Mouse (Mus musculus) left cerebral cortex, postnatal 4 days (tissue): ENCODE measurements around the gene Ccdc92b. TPM values are rescaled to one million over a fixed set of nuclear protein-coding genes. Genes with fewer than 3 reads are reported as not detected.
A peak's percentile ranks its signal among the peaks of the same experiment; 100 is the strongest.

Experiments used
- DNase-seq: peaks from one replicate; pipeline ENCODE4 v3.0.0-alpha.2; 2022
- intact Hi-C: fragments of 180-260 bp; cut with DNase I; formaldehyde crosslinking; loops from one replicate; pipeline ENCODE4 v1.15.1; 2025
- total RNA-seq, 2 experiments: library from RNA; stranded (reverse); gene quantifications; 2 replicates each; pipeline ENCODE4 v1.2.3; 2021

Ccdc92b gene
- total RNA-seq, 2 experiments from 2014 or later, result 16.2 to 17.5 TPM

GRCm38 (mm10) chr11:74610545-74611176 lies 8.7 kb upstream of the Ccdc92b start, which contains the start of gene Rap1gap2:
TSS of gene Rap1gap2 (minus strand) at chr11:74610915.
- DNase-seq, result no peak

GRCm38 (mm10) chr11:74611437-74611836 lies 8.0 kb upstream of the Ccdc92b start:
- intact Hi-C loops, result no loop called here
- DNase-seq, result no peak

More at GRCm38 (mm10) chr11:74610545-74611176, 8.7 kb upstream of the Ccdc92b start, which contains the start of gene Rap1gap2:
- intact Hi-C loops, result no loop called here

- intact Hi-C loops, result no loop called here
- no peak for DNase-seq
Measured at GRCm38 (mm10) chr11:74613428-74613827, 6.0 kb upstream of the Ccdc92b start.

- intact Hi-C loops, result no loop called here
- DNase-seq, result no peak
Measured at GRCm38 (mm10) chr11:74615571-74615970, 3.8 kb upstream of the Ccdc92b start.

- DNase-seq, result peak; percentile 26
- intact Hi-C loops, result no loop called here
Measured at GRCm38 (mm10) chr11:74619956-74620300, 523 bp downstream of the Ccdc92b start.

- no peak for DNase-seq
- intact Hi-C loops, result no loop called here
Measured at GRCm38 (mm10) chr11:74621974-74622669, 2.7 kb downstream of the Ccdc92b start.

- intact Hi-C loops, result no loop called here
- peak; percentile 38 for DNase-seq
Measured at GRCm38 (mm10) chr11:74623693-74624092, 4.3 kb downstream of the Ccdc92b start.

- no peak for DNase-seq
- intact Hi-C loops, result no loop called here
Measured at GRCm38 (mm10) chr11:74625333-74625732, 5.9 kb downstream of the Ccdc92b start.

GRCm38 (mm10) chr11:74627481-74627880 lies 8.1 kb downstream of the Ccdc92b start:
- no peak for DNase-seq
- intact Hi-C loops, result no loop called here

GRCm38 (mm10) chr11:74631880-74632789 lies 12.7 kb downstream of the Ccdc92b start:
- intact Hi-C loops, result no loop called here
- DNase-seq, result no peak

GRCm38 (mm10) chr11:74634490-74635275 lies 15.3 kb downstream of the Ccdc92b start:
- DNase-seq, result peak; percentile 69

GRCm38 (mm10) chr11:74637486-74637885 lies 18.1 kb downstream of the Ccdc92b start:
- intact Hi-C loops, result no loop called here
- no peak for DNase-seq

More at GRCm38 (mm10) chr11:74634490-74635275, 15.3 kb downstream of the Ccdc92b start:
- intact Hi-C loops, result no loop called here

GRCm38 (mm10) chr11:74637971-74638790 lies 18.8 kb downstream of the Ccdc92b start:
- intact Hi-C loops, result no loop called here
- peak; percentile 73 for DNase-seq

- no peak for DNase-seq
- intact Hi-C loops, result no loop called here
Measured at GRCm38 (mm10) chr11:74638791-74639411, 19.5 kb downstream of the Ccdc92b start.

GRCm38 (mm10) chr11:74639628-74640027 lies 20.2 kb downstream of the Ccdc92b start:
- no peak for DNase-seq
- intact Hi-C loops, result no loop called here

GRCm38 (mm10) chr11:74647966-74648365 lies 28.6 kb downstream of the Ccdc92b start:
- intact Hi-C loops, result no loop called here
- no peak for DNase-seq

- intact Hi-C loops, result no loop called here
Measured at GRCm38 (mm10) chr11:74648676-74649075, 29.3 kb downstream of the Ccdc92b start.

GRCm38 (mm10) chr11:74649095-74649646 lies 29.8 kb downstream of the Ccdc92b start, which contains the start of gene Cluh:
TSS of gene Cluh (plus strand) at chr11:74649495.
- intact Hi-C loops, result no loop called here
- DNase-seq, result peak; percentile 96

More at GRCm38 (mm10) chr11:74648676-74649075, 29.3 kb downstream of the Ccdc92b start:
- no peak for DNase-seq
